Mouse (Mus musculus) ovary, postnatal 14 days (tissue): Measurements from ENCODE around the gene Mcemp1.
A peak's percentile ranks its signal among the peaks of the same experiment; 100 is the strongest.

Source experiments
- DNase-seq: peaks from one replicate; pipeline ENCODE4 v3.0.0; 2022; ENCODE audit warnings: low spot score

Gene Mcemp1

GRCm38 (mm10) chr8:3665507-3665906 is at the start of gene Mcemp1:
Gene Mcemp1, plus strand, starts transcription at chr8:3665754.
- DNase-seq: no peak

DNA sequence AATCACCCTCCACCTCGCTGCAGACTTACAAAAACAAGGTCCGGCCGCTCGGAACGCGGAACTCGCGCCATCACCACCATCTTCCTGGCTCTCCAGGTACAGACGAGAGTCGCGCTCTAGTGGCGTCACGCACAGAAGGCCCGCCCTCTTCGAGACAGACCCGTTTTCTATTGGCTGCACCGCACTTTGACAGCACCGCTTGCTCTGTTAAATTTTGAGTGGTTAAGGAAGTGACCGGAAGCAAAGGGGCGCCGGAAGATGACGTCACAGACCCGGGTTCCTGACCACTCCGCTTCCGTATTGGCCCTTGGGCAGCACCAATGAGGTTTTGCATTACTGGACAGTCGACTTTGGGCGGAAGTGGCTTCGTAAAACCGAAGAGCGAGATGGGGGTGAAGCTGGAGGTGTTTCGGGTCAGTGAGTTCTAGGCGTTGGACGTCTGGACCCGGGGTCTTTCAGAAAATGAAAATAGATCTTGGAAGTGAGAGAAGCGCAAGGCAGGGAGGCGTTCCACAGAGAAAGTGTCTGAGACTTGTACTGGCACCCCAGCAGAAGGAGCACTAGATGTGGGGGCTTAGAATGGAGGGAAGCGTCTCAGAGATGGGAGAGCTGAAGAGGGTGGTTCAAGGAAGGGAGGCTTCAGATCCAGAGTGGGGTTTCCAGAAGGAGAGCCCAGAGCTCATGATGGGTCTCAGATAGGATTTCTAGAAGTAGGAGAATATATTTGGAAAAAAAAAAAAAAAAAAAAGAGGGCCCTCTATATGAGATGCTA is 44.2 kb upstream of the Mcemp1 start, which contains the start of the genes Xab2 and Pet100:
Xab2 (minus strand) TSS at position 118 of the 772 bp plus-strand sequence.
Pet100 (plus strand) TSS at position 350 of the 772 bp plus-strand sequence.
- peak; percentile 96 for DNase-seq

- DNase-seq: no peak
These were observed 43.4 kb upstream of the Mcemp1 start for GRCm38 (mm10) chr8:3622119-3622518.

DNA sequence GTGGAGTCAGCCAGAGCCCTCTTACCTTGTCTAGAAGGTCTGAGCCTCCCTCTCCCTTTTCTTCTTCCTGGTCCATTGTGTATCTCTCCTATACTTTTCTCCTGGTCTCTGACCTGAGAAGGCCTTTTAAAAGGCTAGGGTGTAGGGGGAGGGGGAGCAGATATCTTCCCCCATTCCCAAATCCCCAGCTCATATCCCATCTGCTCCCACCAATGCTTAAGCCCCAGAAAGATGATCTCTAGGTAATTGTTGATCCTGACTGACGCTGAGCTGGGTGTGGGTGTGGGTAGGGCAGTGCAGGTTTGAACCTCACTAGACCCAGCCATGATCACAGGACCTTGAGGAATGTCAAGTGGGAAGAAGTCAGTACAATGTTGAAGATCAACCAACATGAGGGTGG is 40.1 kb upstream of the Mcemp1 start, which contains the start of gene Pcp2:
Pcp2 (minus strand) TSS at position 101 of the 400 bp plus-strand sequence.
- no peak for DNase-seq

GRCm38 (mm10) chr8:3626971-3627370 is 38.6 kb upstream of the Mcemp1 start:
- no peak for DNase-seq

DNA sequence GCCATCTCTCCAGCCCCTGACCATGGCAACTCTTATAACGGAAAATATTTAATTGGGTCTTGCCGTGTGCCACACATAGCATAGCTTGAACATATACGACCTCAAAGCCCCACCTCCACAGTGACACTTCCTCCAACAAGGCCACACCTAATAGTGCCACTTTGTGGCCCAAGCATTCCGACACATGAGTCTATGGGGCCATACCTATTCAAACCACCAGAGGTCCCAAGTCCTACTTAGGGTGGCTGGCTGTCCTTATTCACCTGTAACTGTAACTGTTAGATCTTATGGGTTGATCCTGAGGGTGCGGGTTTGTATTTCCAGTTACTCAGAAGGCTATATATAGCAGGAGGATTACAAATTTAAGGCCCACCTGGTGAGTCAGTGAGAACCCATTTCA is 37.5 kb upstream of the Mcemp1 start:
- no peak for DNase-seq

- peak; percentile 57 for DNase-seq
These were observed 34.7 kb upstream of the Mcemp1 start, which contains the start of gene Stxbp2 for GRCm38 (mm10) chr8:3630647-3631477. Gene Stxbp2, plus strand, starts transcription at chr8:3630955.

DNA sequence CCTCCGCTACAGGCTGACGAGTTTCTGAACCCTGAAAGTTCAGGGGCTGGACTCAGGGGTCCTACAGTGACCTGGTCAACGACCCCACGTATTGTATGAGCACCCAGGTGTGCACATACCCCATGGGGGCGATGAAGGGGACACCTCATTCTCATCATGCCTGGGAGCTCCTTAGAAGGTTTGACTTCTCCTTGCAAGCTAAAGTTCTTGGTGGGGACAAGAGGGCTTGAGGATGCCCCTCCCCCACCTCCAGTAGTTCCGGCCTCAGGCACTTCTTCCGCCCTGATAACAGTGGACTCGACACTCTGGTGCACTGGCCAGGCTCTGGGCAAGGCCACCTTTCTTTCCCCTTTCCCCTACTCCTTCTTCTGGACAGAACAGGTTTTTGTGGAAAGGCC is 34.1 kb upstream of the Mcemp1 start:
- no peak for DNase-seq

- DNase-seq: peak; percentile 14
These were observed 19.8 kb upstream of the Mcemp1 start for GRCm38 (mm10) chr8:3645804-3646203.

DNA sequence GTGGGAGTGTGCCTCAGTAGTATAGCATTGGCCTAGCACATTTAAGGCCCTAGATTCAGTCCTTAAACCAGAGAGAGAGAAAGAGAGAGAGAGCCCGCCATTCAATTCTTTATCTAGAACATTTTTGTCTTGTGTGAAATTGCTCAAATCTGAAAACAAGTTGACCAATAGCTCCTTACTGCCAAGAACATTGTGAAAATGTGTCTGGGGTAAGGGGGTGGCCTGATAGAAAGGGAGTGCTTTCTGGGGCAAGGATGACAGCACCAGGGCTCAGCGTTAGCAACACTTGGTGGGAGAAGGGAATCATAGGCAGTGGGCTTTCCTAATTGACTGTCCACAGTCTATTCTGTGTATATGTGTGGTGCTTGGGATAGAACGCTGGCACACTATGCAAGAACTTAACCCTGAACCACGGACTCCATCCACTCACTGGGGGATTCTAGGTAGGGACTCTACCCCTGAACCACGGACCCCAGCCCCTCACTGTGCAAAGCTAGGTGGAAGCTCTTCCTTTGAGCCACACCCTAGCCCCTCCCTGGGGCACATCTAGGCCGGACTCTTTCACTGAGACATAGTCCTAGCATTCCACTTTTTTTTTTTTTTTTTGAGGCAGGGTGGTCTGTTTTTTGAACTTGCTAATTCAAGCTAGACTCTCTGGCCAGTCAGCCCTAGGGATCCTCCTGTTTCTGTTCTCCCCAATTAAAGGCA is 18.6 kb upstream of the Mcemp1 start:
- DNase-seq: no peak

DNA sequence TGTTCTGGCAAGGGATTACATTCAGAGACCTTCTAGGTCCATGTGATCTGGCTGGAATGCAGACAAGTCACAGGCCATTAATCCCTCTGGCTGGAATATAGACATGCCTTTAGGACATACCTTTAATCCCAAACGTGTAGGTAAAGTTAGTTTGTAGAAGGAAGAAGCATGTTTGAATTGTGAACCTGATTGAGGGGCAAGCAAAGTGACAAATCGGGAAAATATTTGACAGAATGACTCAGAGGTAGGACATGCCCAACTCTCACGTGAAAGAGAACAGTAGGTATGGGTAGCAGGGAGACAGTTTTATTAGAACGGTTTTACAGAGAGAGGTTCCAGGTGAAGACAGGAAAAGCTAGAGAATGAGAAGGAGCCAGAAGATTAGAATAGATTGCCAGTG is 18.0 kb upstream of the Mcemp1 start:
- no peak for DNase-seq

GRCm38 (mm10) chr8:3648268-3648667 is 17.3 kb upstream of the Mcemp1 start:
- no peak for DNase-seq

DNA sequence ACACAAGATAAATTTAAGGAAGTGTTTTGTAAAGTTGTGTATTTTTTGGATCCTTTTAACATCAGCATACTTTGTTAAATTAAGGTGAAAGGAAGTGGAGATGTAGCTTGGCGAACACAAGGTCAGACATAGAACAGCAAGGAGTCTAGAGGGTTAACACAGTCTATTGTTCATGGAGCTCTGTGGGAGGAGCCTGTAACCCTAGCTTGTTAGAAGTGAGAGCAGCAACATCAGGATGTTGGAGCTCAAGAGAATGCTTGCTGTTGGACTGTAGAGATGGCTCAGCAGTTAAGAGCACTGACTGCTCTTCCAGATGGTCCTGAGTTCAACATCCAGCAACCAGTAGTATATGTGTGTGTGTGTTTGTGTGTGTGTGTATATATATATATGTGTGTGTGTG is 16.6 kb upstream of the Mcemp1 start:
- DNase-seq: no peak

GRCm38 (mm10) chr8:3652845-3653244 is 12.7 kb upstream of the Mcemp1 start:
- DNase-seq: no peak

- no peak for DNase-seq
These were observed 10.6 kb upstream of the Mcemp1 start for GRCm38 (mm10) chr8:3654726-3655508.

- DNase-seq: no peak
These were observed 10.0 kb upstream of the Mcemp1 start, which contains the start of gene Retn for GRCm38 (mm10) chr8:3655526-3655925. Gene Retn, plus strand, starts transcription at chr8:3655770.

DNA sequence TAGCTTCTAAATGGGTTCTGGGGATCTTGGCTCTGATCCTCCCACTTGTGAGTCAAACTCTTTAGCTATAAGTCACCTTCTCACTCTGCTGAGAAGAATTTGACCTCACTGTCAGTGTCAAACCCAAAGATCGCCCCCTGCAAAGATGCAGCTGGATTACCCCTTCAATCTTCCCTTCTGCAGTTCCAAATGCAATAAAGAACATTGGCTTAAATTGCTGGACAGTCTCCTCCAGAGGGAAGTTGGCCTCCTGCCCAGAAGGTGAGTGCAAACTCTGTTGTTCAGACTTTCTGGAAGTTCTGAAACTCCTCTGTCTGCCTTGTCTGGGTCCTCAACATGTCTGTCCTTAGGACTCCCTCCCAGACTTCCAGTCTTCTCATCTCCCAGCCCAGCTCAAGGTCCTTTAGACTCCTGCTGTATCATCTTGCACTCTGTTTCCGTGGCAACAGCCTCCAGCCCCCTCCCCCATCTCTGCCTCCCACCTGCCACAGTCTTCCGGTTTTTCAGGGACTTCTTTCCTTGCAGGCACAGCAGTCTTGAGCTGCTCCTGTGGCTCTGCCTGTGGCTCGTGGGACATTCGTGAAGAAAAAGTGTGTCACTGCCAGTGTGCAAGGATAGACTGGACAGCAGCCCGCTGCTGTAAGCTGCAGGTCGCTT is 8.7 kb upstream of the Mcemp1 start:
- peak; percentile 12 for DNase-seq

GRCm38 (mm10) chr8:3660889-3661288 is 4.7 kb upstream of the Mcemp1 start:
- no peak for DNase-seq

GRCm38 (mm10) chr8:3664405-3664804 is 1.1 kb upstream of the Mcemp1 start:
- no peak for DNase-seq

DNA sequence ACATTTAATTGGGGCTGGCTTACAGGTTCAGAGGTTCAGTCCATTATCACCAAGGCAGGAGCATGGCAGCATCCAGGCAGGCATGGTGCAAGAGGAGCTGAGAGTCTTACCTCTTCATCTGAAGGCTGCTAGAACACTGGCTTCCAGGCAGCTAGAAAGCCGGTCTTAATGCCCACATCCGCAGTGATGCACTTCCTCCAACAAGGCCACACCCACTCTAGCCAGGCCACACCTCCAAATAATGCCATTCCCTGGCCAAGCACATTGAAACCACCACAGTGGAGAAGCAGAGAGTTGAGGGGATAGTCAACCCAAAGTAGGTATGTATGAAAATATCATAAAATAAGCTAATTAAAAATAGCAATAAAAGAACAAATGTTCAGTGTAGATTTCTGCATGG is 4.8 kb downstream of the Mcemp1 start:
- no peak for DNase-seq

- peak; percentile 80 for DNase-seq
These were observed 6.5 kb downstream of the Mcemp1 start, which contains the start of gene Fcor for GRCm38 (mm10) chr8:3671980-3672491. Gene Fcor, minus strand, starts transcription at chr8:3672362.
